Mouse (Mus musculus): ENCODE data around the gene Lmntd2.
"Not testable (repeated sequence)": the region's sequence is repeated elsewhere in the genome, so short reads cannot be mapped to it uniquely, and the experiment has no call there.

Gene Lmntd2

DNA sequence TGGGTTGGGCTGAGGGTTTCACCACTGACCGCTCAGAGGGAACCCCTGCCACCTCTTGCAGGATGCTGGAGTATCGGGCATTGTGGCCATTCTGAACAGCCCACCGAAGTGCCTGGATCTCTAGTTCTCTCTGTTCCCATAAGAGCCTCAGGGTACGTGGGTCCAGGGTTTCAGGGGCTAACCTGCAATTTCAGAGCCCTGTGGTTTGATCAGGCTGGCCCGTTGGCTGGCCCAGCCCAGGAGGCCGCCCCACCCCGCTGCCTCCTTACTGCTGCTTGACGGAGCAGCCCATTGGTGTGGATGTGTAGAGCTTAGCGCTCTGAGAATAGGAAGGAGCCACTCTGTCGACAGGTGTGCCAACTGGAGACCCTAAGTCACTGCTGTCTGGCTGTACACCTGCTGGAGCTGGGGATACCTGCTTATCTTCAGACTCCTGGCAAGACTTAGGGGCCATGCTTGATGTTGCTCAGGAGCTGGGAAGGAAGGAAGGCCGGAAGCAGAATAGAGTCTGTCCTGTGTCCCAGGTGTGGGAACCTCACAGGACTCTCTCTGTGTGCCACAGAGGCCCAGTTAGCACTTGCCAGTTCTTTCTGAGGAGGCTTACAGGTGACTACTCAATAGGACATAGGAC lies at the start of gene Lmntd2:
Gene Lmntd2, minus strand, starts transcription at position 476 of the 631 bp plus-strand sequence.
- DNase-seq (ENCODE audit: low spot score in 2 of 2) = peak; percentile 18 to 22

DNA sequence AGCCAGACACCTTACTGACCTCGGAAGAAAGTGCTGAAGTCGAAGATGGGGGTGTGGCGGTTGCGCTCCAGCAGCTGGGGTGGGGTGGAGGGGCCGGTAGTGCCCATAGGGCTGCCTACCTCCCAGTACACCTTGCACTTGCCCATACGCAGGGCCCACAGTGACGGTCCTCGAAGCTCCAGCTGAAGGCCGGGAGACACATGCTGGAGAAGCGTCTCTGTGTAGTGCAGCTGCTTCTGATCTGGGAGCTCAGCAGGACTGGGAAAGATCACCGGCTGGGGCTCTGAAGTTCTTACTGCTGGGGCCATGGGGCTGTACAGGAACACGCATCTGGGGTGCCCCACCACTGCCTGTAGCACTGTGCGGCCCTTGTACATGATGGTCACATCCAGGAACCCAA lies 49.8 kb upstream of the Lmntd2 start:
- DNase-seq (ENCODE audit: low spot score in 2 of 2) = no peak

DNA sequence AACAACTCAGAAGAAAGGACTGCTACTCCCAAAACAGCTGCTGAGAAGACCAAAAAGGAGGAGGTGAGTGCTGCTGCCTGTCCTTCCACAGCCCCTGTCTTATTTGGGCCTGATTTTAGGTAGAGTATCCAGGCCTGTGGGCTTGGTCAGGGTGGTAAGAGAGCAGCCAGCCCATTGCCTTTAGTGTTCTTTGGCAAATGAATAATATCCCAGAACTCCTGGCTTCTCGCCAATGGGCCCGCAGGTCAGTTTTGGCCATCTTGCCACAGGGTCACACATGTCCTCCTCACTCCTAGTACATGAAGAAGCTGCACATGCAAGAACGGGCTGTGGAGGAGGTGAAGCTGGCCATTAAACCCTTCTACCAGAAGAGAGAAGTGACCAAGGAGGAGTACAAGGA lies 47.6 kb upstream of the Lmntd2 start:
- DNase-seq (ENCODE audit: low spot score in 2 of 2) = no peak

DNA sequence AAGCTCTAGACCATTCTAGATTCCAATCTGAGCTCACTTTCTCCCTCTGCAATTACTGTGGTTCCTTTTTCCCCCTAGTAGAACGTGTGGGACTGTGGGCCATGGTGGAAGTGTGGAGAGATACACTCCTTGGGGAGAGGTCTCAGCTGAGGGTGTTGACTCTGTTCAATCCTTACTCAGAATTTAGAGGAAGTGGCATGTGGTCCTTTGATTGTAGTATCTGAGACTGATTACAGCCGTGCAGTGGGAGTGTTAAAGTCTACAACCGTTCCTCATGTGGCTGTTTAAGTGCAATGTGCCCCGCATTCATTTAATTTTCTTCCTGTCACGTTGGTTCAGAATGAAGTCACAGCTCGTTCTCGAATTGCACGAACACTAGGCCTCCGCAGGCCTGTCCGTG lies 42.3 kb upstream of the Lmntd2 start:
- no peak for DNase-seq (ENCODE audit: low spot score in 2 of 2)

DNA sequence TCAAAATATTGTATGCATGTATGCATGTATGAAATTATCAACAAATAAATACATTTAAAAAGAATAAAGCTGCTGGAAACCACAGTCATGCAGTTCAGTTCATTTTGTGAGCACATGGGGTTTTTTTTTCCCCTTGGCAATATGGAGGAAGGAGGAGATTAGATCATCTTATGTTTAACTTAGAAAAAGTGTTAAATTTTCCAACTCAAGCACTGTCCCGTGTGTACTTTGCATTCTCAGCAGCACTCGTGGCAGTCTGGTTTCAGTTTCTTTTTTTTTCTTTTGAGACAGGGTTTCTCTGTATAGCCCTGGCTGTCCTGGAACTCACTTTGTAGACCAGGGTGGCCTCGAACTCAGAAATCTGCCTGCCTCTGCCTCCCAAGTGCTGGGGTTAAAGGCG lies 36.6 kb upstream of the Lmntd2 start:
- not testable (repeated sequence) for DNase-seq (ENCODE audit: low spot score in 2 of 2)

DNA sequence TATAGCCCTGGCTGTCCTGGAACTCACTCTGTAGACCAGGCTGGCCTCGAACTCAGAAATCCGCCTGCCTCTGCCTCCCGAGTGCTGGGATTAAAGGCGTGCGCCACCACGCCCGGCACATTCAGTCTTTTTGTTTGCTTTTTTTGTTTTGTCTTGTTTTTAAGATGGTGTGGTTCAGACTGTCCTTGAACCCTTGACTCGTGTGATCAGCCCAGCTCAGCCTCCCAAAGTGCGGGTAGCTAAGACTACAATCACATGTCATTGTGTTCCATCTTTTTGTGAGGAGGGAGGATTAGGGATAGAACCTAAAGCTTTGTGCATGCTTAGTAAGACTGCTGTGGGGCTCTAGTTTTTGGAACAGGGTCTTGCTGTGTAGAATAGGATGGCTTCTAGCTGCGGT lies 17.7 kb upstream of the Lmntd2 start:
- DNase-seq (ENCODE audit: low spot score in 2 of 2) = no peak

DNA sequence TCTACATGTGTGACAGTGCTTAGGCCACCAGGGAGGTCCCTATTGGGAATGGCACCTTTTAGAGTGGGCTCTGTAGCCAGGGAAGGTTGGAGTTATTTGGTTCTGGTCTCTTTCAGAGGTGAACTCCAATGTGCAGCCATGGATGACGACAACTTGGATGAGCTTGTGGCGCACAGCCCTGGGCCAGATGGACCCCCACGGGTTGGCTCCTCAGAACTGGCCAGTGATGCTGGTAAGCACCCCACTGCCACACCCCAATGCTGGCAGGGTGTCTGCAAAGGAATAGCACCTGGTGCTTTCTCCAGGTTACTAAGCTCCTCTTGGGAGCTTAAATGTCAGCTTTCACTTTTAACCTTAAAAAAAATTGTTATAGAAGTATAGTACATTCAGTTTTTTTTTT lies 17.2 kb upstream of the Lmntd2 start:
- no peak for DNase-seq (ENCODE audit: low spot score in 2 of 2)

DNA sequence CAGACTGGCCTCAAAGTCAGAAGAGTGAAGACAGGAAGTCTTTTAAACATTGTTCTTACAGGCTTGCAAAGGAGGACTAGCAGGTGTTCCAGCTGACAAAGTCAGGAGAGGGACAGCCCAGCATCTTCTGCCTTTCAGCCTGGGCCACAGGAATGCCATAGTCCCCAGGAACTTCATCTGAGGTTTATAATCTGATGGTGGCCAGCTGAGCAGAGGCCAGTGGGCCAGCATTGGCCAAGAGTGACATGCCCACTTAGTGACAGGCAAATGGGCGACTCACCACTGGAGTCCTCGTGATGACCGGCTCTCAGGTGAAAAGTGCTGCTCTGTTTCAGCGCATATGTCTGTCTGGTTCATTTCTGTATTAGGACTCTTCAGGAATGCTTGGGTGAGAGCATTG lies 16.7 kb upstream of the Lmntd2 start:
- no peak for DNase-seq (ENCODE audit: low spot score in 2 of 2)

DNA sequence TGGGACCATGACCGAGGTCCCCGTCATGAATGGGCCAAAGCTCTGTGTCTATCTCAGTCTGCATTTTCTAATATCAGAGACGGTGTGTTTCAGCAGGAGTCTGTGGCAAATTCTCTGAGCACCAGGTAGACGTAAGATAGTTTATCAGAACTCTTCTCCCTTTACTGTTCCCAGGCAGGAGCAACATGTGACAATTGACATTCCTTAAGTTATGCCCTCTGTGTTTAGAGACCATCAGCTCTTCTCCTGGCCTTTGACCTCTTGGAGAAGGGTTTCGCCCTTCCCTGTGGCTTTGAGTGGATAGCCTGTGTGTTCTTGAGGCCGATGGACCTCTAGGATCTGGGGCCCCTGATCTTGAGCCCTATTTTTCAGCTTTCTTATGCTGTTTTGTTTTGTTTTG lies 15.8 kb upstream of the Lmntd2 start:
- DNase-seq (ENCODE audit: low spot score in 2 of 2) = no peak

DNA sequence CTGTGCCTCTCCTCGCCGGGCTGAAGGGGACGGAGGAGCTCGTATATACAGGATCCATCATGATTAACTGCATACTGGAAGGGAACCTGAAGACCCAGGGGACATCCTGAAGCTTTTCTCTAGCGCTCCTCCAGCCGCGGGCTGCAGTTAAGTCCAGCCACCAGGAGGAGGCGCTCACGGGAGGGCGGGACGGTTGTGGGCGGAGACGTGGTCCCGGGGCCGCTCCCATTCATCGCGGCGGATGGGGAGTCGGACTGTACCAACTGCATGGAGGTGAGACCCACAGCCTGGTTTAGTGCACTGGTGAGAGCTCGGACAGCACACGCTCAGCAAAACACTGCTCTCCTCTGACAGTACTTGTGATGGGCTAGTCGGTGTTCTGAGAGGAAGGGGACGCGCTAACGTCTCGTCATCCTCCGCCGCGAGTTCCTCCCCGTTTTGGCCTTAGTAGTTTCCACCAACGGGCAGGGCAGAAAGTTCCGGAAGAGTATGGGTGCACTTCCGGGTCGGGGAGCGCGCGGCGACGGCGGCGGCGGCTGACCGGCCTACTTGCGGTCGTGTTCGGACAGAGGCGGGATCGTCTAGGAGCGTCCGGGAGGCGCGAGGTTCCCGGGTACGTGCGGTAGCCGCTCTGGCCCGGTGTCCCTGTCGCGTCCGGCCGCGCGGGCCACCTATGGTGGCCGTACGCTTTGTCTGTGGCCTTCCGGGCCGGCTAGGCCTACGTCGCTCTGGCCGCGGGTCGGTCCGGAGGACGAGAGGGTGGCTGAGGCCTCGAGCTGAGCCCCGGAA lies 14.6 kb upstream of the Lmntd2 start, which contains the start of gene Phrf1:
Gene Phrf1, plus strand, starts transcription at position 506 of the 789 bp plus-strand sequence.
- DNase-seq (ENCODE audit: low spot score in 2 of 2) = peak; percentile 96 to 98

DNA sequence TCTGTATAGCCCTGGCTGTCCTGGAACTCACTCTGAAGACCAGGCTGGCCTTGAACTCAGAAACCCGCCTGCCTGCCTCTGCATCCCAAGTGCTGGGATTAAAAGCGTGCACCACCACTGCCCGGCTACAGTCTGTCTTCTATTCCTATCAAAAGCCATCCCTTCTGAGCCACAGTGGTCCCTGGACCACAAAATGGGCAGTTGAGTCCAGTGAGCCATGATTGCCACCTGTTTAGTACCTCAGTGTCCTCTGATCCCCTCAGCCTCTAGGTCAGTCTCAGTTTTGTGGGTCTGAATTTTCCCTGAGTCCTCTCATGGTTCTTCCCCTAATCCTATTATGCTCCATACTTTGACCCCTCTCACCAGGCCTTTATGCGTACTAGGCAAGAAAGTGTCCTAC lies 13.9 kb upstream of the Lmntd2 start:
- no peak for DNase-seq (ENCODE audit: low spot score in 2 of 2)

DNA sequence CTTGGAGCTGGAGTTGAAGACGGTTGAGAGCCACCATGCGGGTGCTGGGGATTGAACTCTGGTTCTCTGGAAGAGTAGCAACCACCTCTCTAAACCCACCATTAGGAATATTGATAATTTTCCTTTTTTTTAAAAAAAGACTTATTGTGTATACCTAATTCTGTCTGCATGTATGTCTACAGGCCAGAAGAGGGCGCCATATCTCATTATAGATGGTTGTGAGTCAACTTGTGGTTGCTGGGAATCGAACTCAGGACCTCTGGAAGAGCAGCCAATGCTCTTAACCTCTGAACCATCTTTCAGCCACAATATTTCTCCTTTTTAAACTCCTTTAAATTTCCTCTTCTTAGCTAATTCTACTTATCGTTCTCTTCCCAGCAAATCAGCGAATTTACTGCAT lies 12.7 kb upstream of the Lmntd2 start:
- no peak for DNase-seq (ENCODE audit: low spot score in 2 of 2)

DNA sequence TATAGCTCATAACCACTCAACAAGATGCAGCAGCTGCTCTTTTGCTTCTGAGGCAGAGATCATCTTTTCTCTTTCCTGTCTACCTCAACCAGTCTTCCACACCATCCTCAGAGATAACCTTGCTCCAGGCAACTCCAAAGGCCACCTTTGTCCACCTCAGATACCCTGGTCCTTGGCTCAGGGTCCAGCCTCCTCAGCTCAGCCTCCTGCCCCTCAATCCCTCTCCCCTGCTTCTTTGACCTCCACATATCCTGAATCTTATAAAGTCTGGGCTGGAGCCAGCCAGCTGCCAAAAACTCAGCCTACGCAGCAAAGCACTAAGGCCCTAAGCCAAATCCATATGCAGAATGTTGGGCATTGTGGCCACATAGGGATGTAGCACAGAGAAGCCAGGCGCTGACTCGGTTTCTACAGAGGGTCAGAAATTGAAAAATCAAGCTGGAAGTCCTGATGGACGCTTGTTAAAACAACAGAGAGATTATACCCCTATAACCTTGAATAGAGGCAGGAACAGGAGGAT lies 8.9 kb upstream of the Lmntd2 start:
- DNase-seq (ENCODE audit: low spot score in 2 of 2) = no peak

DNA sequence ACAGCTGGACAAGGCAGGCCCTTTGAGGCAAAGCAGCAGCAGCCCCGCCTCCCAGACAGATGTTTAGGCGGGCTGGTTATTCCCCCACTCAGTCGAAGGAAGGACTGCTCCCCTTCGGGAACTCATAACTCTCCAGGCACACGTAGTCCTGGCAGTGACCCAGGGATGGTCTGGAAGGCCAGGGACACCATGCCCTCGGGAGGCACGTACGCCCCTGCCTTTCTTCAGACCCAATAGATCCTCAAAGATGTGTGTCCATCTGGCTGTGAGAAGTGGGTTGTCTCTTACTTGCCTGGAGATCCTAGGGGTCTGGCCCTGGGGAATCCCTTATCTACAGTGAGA lies 8.2 kb upstream of the Lmntd2 start:
- DNase-seq (ENCODE audit: low spot score in 2 of 2) = no peak

DNA sequence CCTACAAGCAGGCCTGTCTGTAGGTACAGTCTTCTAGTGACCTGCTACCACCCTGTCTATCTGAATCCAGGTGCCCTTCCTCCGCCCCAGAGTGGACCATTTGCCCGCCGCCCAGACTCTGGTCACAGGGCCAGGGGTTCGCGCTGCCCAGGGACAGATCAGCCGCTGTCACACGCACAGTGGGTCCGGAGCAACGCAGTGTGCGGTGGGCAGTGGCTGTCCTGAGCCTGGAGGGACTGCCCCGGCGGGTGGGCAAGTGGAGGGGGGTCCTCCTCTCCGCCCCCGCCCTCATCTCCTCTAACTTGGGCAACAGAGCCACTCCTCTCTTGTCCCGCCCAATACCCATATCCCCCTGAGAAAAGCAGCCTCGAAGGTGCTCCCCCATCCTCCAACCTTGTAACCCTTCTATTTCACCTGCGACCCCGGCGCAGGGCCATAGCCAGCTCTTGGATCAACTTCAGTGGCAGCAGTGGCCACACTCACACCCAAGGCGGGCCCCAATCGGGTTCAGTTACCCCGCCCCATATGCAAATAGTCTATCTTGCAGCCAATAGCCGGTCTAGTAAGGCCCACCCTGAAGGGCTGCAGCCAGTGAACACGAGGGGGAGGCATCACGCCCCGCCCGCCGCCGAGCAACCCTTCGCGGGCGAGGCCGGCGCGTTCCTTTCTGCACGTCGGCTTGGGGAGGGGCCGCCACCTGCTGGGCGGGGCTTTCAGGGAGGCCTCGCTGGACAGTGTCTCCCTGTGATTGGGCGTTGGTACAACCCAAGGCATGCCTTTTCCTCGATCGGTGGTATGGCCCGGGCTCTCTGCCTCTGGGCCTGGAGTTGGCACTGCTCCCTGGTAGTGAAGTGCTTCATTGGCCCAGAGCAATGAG lies 7.6 kb upstream of the Lmntd2 start:
- peak; percentile 92 to 98 for DNase-seq (ENCODE audit: low spot score in 2 of 2)

DNA sequence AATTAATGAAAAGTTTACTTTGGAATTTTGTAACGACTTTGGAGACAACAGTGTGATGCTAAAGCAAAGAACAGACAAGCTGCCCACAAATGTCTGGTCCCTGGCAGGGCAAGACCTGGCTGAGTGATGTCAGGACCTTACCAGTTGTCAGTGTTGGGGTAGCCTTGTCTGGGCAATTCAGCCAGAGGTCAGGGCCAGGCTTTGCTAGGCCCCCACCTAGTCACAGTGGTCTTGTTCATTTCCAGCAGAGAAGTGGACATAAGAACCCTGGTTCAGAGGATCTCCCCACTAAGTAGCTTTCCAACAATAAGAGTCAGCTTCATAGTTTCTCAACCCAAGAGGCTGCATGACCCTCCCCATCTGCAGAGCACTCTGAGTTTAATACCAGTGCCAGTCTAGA lies 6.5 kb upstream of the Lmntd2 start:
- no peak for DNase-seq (ENCODE audit: low spot score in 2 of 2)

DNA sequence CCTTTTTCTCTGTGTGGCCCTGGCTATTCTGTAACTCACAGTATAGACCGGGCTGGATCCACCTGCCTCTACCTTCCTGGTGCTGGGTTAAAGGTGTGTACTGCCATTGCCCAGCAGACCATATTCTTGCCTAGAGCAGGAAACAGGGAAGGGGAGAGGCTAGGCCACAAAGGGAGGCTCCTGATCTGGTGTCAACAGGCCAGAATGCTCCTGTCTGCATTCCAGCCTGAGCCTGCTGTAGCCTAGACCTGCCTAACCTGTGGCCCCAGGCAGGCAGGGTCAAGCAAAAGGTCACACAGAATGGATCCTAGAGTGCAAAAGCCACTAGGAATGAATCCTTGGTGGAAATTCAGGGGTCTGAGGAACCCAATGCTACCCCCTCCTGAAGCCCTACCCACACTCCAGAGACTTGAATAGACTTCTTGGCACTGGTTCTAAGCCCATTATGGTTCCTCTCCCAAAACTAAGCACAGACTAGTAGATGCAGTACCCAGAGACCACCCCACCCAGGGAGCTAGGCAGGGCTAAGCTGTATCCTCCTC lies 5.7 kb upstream of the Lmntd2 start:
- DNase-seq (ENCODE audit: low spot score in 2 of 2) = no peak

DNA sequence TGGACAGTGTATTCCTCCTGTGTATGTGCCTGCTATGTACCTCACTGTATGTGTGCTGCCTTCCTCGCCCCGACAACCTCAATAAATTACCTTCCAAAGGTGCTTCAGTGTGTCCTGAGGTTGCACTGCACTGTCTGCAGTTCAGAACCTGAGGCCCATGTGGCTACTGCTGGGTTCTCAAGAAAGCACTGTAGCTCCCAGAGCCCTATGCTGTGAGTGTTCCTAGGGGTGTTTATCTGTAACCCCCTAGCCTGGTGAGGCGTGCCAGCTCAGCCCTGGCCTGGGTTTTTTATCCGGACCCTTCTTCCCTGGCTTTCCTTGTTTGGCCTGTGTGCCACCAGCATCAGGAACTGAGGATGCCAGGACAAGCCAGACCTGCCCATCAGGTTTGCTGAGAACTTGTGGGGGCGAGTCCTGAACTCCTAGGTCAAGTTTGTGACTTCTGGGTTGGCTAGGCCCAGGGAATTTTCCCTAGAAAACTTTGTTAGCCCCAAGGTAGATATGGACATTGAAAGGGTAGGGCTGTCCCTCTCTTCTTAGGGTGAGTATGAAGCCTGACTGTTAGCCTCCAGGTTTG lies 4.8 kb upstream of the Lmntd2 start:
- DNase-seq (ENCODE audit: low spot score in 2 of 2) = no peak

DNA sequence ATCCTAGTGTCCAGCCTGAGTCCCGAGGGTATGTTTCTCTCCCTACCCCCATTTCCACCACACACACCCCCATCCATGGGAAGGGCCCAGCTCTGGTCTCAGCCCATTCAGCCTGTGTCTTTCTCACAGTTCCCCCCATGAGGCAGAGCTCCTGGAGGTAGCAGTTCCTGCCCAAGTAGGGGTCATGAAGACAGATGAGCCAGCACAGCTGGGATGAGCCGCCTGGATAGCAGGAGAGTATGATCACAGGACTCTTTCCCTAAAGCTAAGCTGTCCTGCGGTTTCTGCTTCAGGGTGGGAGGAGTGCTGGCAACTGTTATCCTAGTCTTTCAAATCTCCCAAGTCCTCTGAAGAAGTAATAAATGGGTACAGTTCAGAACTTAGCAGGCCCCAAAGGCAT lies 4.3 kb upstream of the Lmntd2 start:
- DNase-seq (ENCODE audit: low spot score in 2 of 2) = no peak

DNA sequence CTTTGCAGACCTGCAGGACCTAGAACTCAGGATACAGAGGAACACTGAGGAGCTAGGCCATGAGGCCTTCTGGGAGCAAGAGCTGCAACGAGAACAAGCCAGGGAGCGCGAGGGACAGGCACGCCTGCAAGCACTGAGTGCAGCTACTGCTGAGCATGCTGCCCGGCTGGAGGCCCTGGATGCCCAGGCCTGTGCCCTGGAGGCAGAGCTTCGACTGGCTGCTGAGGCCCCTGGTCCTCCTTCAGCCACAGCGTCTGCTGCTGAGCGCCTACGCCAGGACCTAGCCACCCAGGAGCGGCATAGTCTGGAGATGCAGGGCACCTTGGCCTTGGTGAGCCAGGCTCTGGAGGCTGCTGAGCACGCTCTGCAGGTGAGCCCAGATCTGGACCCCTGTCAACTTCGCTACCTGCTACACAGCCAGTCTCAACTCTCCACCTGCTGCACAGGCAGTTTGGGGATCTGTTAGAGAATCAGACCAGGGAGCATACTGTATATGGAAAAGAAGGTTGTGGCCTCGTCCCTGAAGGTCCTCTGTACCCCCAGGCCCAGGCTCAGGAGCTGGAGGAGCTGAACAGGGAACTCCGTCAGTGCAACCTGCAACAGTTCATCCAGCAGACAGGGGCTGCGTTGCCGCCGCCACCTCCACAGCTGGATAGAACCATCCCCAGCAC lies 3.6 kb upstream of the Lmntd2 start:
- peak in 1 of 2 experiments; percentile 19 for DNase-seq (ENCODE audit: low spot score in 2 of 2)

DNA sequence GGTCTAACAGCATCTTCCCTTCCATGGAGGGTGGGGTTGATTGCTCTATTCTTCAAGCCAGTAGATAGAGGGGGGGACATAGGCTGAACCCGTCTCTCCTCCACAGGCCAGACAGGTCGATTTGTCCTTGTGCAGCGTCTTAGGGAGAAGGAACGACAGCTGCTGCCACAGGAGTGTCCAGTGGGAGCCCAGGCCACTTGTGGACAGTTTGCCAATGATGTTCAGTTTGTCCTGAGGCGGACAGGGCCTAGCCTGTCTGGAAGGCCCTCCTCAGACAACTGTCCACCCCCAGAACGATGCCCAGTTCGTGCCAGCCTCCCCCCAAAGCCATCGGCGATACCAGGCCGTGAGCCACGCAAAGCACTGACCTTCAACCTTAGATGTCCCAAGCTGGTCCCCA lies 3.0 kb upstream of the Lmntd2 start:
- DNase-seq (ENCODE audit: low spot score in 2 of 2) = peak in 1 of 2 experiments; percentile 19
